Mouse (Mus musculus): ENCODE data around the gene Rhbdf2. TPM values are rescaled to one million over a fixed set of nuclear protein-coding genes. Genes with fewer than 3 reads are reported as not detected.

Rhbdf2 gene
- total RNA-seq, 2 experiments from 2014 or later = 1.9 to 2.0 TPM

DNA sequence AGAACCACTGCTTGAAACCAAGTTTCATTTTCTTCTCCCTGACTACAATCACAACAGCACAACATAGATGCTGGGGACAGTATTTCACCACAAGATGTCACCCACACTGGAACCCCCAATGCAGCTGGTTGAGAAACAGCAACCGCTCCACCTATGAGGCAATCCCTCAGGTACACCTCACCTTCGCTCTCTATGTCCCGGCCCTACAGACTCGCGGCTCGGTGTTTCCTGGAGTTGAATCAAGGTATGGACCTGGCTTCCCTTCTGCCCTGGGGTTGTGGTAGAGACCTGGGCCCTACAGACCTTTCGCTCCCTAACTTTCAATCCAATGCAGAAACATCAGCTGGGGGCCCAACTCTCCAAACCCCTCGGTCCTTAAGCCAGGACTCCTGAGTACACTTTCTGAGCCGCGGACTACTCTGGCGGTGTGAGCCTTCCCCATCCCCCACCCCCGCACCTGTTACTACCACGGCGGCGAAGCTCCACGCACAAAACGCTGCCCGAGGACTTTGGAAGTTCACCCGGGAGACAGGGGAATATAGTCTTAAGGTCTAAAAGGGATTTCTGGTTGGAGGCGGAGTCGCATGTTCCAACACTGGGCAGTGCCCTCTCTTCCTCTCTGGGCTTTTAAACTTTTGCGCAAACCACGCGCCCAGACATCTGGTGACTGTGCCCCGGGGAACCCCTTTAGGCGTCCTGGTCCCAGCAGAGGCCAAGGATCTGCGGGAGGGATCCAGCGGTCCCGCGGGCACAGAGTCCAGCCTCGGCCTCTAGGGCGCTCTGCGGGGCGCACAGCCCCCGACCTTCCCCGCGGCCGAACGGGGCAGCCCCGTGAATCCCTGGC lies 3.3 kb downstream of the Rhbdf2 start:
- H3K27ac ChIP-seq = 0 out of 2 replicates have a peak overlapping the region, but pooled peaks have one; percentile 36
- TF ChIP-seq CTCF (IDR thresholded peaks at IDR 0.05) = no peak
- intact Hi-C loops (cut with DNase I) = no loop called here
- peak overlapping the region; percentile 46 for H3K4me3 ChIP-seq
- no peak for DNase-seq (ENCODE audit: extremely low spot score in 1 of 2, low spot score in 2 of 2)

DNA sequence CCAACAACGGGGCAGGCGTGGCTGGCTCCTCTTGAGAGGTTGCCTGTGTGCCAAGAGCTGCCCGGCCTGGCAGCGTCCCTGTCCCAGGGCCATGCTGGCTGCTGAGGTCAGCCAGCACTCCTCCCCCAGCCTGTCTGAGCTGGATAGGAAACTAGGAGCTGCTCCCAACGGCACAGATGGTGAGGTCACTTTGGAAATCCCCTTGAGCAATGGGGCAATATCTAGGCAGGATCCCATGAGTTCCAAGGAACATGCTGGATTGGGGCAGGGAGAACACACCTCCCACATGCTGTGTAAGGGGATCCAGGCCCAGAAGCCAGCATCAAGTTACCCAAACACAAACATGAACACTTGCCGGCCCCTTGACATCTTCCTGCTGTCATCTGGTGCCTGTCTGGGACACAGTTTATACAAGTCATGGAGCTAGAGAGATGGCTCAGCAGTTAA lies 5.5 kb downstream of the Rhbdf2 start:
- Histone ChIP-seq H3K27ac (no peak overlapping the region), H3K4me3 (no peak overlapping the region)
- DNase-seq (ENCODE audit: extremely low spot score in 1 of 2, low spot score in 2 of 2) = peak in 1 of 2 experiments; percentile 40
- TF ChIP-seq CTCF (IDR thresholded peaks at IDR 0.05) = no peak
- intact Hi-C loops (cut with DNase I) = no loop called here

DNA sequence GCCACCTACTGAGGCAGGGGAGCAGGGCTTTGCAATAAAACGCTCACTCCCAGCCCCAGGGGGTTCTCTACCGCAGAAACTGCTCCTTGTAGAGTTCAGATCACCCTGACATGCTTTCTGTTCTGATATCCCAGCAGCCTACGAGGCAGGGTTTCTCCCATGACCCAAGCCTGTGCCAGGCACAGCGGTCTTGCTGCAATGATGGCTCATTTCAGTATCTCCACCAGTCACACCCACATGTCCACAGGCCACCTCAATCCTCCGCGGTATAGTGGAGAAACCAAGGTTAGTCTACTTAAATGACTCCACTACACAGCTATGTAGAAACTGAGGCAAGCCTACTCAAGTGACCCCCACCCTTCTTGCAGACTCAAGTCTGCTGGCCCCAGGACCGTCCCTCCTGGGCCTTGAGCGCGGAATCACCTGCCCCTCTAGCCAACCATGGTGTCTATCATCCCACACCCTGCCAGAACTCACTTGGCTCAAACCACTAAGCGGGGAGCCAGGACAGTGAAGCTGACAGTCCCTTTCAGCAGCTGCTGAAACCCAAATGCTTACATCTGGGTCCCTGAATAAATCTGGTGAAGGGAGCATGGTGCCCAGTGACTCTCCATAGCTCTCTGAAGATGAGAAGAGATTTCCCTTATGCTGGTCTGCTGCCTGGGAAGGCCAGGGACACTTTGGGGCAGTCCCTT lies 6.1 kb downstream of the Rhbdf2 start:
- no peak overlapping the region for H3K4me3 ChIP-seq
- no peak for TF ChIP-seq CTCF (IDR thresholded peaks at IDR 0.05)
- no peak for DNase-seq (ENCODE audit: extremely low spot score in 1 of 2, low spot score in 2 of 2)
- H3K27ac ChIP-seq = no peak overlapping the region
- intact Hi-C loops (cut with DNase I) = no loop called here

DNA sequence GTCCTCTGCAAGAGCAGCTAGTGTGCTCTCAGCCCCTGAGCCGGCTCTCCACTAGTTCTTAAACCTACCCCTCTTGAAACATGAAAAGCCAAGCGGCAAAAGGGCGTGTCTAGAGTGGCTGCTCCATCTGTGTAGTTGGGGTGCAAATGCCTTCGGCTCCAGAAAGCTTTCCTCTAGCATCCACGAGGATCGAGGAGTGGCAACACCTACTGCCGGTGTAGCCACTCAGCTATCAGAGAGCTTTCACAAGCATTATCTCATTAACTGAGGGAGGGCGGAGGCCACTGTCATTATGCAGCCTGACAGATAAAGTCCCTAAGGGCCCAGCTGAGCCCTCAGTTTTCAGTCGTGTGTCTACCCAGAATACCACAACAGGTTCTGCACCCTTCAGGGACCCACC lies 6.7 kb downstream of the Rhbdf2 start:
- no peak overlapping the region for H3K4me3 ChIP-seq
- no peak for TF ChIP-seq CTCF (IDR thresholded peaks at IDR 0.05)
- DNase-seq (ENCODE audit: extremely low spot score in 1 of 2, low spot score in 2 of 2) = no peak
- H3K27ac ChIP-seq = no peak overlapping the region
- intact Hi-C loops (cut with DNase I) = no loop called here

DNA sequence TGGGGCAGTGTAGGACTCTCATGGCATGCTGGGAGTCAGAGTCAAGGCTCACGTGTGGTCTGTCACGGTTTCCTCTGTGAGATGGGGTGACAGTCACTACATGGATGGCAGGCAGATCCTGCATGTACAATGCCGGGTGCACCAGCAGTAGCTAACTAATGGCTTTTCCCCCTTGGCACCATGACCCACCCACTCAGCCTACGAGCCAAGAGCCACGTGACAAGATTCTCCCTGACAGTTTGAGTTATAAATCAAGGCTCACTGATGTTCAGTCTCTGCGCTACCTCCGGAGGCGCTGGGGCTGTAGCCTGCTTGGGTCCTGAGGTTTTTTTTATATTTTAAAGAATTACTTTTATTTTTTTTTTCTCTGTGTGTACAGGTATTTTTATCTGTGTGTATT lies 7.3 kb downstream of the Rhbdf2 start:
- intact Hi-C loops (cut with DNase I) = no loop called here
- Histone ChIP-seq H3K27ac (no peak overlapping the region), H3K4me3 (no peak overlapping the region)
- no peak for DNase-seq (ENCODE audit: extremely low spot score in 1 of 2, low spot score in 2 of 2)
- no peak for TF ChIP-seq CTCF (IDR thresholded peaks at IDR 0.05)

DNA sequence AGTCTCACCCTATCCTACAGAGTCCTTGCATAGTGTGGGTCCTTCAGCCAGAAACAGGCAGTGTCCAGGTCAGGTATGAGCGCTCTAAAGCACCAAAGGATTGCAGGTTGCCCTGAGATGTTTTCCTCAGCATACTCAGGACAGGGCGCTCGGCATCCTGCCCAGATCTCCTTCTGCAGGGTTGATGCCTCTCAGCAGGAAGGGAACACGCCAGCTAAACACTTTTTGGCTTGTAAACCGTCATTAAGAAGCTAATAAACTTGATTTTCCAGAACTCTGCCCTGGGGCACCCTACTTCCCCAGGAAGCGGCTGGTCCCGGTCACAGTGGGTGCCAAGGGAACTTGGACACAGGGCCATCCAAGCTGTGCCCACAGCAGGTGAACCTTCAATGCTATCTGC lies 7.7 kb downstream of the Rhbdf2 start:
- intact Hi-C loops (cut with DNase I) = no loop called here
- H3K4me3 ChIP-seq = no peak overlapping the region
- DNase-seq (ENCODE audit: extremely low spot score in 1 of 2, low spot score in 2 of 2) = no peak
- H3K27ac ChIP-seq = no peak overlapping the region
- TF ChIP-seq CTCF (IDR thresholded peaks at IDR 0.05) = no peak

DNA sequence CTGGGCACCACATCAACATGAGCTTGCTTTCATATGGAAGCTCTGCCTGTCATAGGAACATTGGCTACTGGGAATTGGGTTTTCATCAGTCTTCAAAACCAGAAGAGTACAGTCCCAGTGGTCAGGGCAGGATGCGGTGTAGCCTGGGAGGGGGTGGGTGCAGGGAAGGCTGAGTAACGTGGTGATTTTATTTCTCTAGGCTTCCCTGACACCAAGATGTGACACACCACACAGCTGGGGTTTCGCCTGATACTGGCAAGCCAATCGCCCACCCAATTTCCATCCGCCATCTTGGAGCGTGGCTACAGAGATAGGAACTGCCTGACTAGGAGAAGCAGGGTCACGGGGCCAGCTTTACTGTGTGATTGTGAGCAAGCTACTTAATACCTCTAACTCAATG lies 8.2 kb downstream of the Rhbdf2 start:
- TF ChIP-seq CTCF (IDR thresholded peaks at IDR 0.05) = no peak
- H3K27ac ChIP-seq = no peak overlapping the region
- intact Hi-C loops (cut with DNase I) = no loop called here
- no peak overlapping the region for H3K4me3 ChIP-seq
- no peak for DNase-seq (ENCODE audit: extremely low spot score in 1 of 2, low spot score in 2 of 2)

DNA sequence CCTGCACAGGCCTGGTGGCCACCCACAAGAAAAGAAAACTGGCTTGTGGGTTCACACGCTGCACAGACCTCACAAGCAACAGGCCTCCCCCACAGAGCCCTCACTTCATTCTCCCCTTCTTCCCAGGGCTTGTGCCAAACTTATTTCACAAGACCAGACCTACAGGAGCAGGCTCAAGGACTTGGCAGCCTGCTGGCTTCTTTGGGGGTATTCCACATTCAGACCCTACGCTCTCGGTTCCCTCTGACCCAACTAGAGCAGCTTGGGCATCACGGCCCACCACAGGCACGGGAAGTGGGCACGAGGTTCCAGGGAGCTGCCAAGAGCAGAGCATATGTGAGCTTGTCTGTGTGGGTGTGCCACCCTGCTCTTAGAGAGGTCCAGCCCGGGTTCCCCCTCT lies 9.2 kb downstream of the Rhbdf2 start:
- Histone ChIP-seq H3K4me3 (no peak overlapping the region), H3K27ac (no peak overlapping the region)
- intact Hi-C loops (cut with DNase I) = no loop called here
- DNase-seq (ENCODE audit: extremely low spot score in 1 of 2, low spot score in 2 of 2) = no peak
- TF ChIP-seq CTCF (IDR thresholded peaks at IDR 0.05) = no peak

DNA sequence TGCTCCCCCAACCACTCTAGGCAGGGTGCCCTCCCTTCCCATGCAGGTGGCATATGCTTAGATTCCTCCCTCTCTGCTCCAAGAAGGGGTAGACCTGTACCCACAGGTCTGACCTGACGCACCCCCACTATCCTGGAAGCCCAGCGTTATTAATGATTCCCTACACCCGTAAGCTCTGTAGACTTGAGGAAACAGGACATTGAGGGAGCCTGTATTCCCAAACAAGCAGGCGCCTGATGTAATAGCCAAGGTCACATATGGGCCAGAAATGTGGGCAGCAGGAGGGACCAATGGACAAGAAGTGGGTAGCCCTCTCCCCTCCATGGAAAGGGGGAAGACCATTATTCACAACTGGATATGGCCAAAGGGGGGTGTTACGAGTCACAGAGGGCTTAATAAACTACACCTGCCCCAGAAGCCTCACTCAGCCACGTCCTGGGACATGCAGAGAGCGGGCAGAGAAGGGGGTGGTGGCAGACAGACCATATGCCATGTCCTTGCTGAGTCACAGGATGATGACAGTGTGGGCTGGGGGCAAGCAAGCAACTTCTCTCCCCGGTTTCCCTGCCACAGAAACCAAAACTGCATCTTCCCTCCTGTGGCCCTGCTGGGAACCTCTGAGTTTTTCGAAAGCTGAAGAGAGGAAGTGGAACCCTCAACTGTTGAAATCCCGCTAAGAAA lies 10.2 kb downstream of the Rhbdf2 start:
- Histone ChIP-seq H3K27ac (peak overlapping the region; percentile 40; the same call in 1 of the 2 replicates), H3K4me3 (no peak overlapping the region)
- no peak for TF ChIP-seq CTCF (IDR thresholded peaks at IDR 0.05)
- DNase-seq (ENCODE audit: extremely low spot score in 1 of 2, low spot score in 2 of 2) = no peak
- intact Hi-C loops (cut with DNase I) = no loop called here

DNA sequence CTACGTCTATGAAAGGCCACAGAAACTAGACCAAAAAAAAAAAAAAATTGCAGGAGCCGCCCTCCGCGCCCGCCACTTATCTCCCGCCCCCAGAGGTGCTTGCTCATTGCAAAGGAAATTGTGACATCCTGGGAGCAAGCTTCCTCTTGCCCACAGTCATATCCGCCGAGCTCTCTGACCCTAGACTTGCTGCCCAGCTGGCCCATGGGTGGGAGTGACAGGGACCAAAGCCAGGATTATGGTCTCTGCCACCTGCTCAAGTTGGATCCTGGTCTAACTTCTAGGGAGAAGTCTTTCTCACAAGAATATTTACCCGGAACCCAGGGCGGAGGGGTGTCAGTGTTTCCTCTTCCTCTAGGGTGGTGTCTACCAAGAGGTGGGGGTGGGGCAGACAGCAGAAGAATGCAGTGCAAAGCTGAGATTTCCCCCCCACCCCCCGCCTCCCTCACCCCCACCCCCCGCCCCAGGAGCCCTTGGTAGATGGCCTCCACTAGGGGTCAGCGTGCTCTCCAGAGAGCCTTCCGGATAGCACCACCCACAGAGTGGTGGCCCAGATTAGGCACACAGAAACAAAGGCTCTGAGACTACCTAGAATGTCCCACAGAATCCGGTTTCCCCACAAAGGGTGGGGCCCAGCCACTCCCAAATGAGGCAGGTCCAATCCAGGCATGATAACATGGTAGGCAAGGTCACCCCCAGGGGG lies 10.9 kb downstream of the Rhbdf2 start:
- TF ChIP-seq CTCF (IDR thresholded peaks at IDR 0.05) = no peak; the same call in none of the 2 replicates
- Histone ChIP-seq H3K27ac (peak overlapping the region; percentile 40; the same call in 1 of the 2 replicates), H3K4me3 (no peak overlapping the region)
- no peak for DNase-seq (ENCODE audit: extremely low spot score in 1 of 2, low spot score in 2 of 2)
- intact Hi-C loops (cut with DNase I) = no loop called here

DNA sequence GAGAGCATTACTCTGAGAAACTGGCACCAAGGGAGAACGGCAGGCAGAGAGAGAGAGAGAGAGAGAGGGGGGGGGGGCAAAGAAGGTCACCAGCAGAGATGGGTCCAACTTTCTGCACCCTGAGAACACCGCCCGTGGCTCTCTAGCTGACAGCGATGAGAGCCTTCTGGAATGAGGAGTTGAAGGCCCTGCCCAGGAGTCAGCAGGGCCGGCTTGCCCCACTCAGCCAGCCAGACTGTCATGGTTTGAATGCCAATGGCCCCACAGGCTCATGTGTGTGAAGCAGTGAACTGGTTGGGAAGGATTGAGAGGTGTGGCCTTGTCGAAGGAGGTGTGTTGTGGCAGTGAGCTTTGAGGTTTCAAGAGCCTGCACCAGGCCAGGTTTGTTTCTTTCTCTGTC lies 13.6 kb downstream of the Rhbdf2 start:
- TF ChIP-seq CTCF (IDR thresholded peaks at IDR 0.05) = no peak
- H3K27ac ChIP-seq = no peak overlapping the region
- no peak for DNase-seq (ENCODE audit: extremely low spot score in 1 of 2, low spot score in 2 of 2)
- H3K4me3 ChIP-seq = no peak overlapping the region
- intact Hi-C loops (cut with DNase I) = no loop called here

Measured in left cerebral cortex, adult 2 months (tissue).